Mouse (Mus musculus) spleen, adult 12 weeks (tissue): ENCODE data around the gene Dynlrb1.

ENCODE experiments used
- DNase-seq: peaks from one replicate; pipeline ENCODE4 v3.0.0; 2022; ENCODE audit warnings: low spot score

Gene Dynlrb1

DNA sequence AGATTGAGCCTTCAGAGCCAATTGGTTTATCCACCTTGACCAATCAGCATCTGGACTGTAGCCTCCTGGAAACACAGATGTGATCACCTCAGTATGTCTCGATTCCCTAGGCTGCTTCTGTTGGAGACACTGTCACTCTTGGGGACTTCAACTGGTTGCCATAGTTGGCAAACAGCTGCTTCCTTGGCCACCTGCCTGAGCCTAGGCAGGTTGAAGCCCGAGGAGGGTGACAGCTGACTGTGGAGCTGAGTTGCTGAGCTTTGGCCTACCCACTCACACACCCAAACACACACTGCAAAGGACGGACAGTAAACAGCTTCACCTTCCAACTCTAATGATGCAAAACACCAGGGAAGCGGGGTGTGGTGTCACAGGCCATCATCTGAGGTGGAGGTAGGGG lies 47.5 kb downstream of the Dynlrb1 start:
- DNase-seq, result no peak

- DNase-seq, result no peak
Observed at GRCm38 (mm10) chr2:155284647-155285046, 48.3 kb downstream of the Dynlrb1 start.

DNA sequence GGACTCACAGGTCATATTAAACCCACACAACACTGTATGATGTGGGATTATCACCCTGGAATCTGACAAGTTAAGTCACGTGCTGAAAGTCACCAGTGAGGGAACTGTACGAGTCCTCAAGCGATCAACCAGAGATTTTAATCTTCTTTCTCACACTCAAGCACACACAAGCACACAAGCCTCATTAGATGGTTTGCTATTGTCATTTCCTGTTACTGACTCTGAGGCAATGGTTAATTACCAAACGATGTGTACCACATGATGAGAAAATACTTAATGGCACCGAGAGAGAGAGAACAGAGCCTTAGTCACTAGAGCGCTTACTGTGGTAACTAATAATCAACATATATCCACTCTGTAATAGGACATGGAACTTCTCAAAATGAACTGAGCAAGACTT lies 49.4 kb downstream of the Dynlrb1 start:
- DNase-seq, result no peak

DNA sequence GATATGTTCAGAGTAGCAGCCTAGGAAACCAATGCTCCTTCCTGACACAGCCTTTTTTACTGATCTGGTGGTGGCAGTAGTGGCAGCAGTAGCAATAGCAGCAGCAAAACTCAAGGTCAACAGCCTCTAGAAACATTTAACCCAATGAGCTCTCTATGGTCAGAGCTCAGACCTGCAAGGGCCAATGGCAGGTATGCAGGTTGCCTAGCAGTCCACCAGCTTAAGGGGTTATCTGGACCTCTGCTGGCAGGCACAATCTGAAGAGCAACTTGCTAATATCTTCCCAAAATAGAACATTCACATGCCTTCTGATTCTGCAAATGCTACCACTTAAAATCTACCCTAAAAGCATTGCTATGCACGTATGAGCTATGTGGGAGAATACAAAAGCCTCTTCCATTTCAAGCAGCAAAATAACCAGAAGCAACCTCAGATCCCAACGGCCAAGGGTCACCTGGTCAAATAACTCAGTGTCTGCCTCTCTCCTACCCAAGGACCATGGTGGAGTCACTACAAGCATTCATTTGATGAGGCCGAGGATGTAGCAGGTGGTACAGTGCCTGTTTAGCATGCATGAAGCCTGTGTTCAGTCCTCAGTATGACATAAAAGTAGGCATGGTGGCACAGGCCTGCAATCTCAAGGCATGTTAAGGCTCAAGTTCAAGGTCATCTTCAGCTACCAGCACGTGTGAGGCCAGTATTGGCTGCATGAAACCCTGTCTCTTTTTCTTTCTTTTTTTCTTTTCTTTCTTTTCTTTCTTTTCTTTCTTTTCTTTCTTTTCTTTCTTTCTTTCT lies 51.3 kb downstream of the Dynlrb1 start:
- DNase-seq, result no peak

DNA sequence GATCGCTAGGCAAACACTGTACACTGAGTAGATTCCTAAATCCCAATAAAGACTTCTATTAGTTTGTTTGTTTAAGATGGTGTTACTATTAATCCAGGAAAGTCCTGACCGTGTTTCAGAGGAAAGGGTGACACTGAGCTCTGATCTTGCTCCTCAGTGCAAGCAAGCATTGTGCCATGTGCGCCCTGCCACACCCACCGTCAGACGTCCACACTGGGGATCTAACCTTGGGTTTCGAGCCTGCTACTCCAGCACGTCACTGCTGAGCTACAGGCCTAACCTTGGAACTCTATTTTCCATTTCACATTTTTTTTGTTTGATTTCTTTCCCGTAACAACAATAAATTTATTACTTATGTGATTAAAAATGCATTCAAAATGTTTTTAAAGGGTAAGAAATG lies 53.7 kb downstream of the Dynlrb1 start:
- DNase-seq, result no peak

DNA sequence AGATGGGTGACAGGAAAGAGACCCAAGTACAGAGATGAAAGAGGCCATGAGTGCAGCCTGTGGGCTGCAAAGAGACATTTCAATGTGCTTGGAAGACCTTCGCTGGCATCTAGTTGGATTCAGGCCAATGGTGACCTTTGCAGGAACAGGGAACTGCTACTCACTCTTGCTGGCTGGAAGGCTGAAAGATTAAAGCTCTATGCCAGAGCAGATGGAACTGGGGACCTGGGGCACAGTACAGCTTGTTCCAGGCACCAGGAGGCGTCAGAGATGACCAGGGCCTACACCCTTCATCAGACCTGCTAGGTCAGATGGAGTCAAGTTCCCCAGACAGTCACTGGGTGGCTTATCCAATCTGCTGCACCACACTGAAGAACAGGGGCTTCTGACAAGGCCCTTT lies 57.0 kb downstream of the Dynlrb1 start:
- DNase-seq, result no peak

- no peak for DNase-seq
Observed at GRCm38 (mm10) chr2:155293946-155294345, 57.6 kb downstream of the Dynlrb1 start.

DNA sequence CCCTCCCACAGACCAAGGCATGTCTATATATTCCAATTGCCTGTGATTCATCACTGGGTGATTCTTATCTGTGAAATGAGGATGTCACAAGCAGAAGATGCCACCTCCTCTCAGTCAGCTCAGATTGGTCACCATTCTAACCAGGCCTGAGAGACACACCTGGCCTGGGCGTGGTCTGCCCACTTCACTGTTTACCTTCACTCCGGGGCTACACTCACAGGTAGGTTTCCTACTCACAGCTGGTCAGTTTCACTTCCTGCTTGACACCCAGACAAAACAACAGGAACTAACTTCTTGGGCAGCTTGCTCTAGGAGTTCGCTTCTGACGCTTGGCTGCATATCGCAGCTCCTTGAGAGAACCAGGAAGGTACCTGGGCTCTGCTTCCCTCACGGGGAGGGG lies 59.1 kb downstream of the Dynlrb1 start:
- DNase-seq, result no peak

DNA sequence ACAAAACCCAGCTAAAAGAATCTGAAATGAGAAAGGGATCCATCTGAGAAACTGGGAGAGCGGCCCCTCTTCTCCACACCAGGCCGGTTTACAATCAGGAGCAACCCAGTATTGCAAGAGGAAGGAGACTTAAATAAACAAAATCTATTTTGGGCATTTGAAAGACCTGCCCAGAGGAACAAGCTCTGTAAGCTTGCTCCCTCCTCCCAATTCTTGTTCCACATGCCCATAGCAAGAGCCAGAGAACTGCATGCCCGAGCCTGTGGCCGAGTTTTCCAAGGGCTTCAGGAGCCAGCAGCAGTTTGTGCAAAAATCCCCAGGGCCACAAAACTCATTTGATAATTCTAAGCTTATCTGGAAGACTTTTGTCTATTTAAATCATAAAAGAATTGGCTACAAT lies 63.2 kb downstream of the Dynlrb1 start:
- DNase-seq, result no peak
